Mouse (Mus musculus): ENCODE results near the gene Plekha6.

The Plekha6 gene

GRCm38 (mm10) chr1:133146014-133147009 is 17.7 kb upstream of the Plekha6 start:
- peak; percentile 71 for DNase-seq (ENCODE audit: low read depth)

GRCm38 (mm10) chr1:133147324-133147723 is 16.7 kb upstream of the Plekha6 start:
- no peak for DNase-seq (ENCODE audit: low read depth)

GRCm38 (mm10) chr1:133148122-133148521 is 15.9 kb upstream of the Plekha6 start:
- DNase-seq (ENCODE audit: low read depth): no peak

DNA sequence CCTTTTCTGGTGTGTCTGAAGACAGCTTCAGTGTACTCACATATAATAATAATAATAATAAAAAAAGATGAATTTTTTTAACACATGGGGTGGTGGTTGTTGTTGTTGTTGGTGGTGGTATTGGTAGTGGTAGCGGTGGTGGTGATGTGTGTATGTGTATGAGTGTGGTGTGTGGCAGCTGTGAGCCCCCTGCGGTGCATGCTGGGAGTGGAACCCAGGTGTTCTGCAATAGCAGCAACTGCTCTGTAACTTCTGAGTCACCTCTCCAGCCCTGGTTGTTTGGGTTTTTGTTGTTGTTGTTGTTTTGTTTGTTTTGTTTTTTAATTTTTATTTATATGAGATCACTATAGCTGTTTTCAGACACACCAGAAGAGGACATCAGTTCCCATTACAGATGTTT is 13.5 kb upstream of the Plekha6 start:
- DNase-seq (ENCODE audit: low read depth): no peak

DNA sequence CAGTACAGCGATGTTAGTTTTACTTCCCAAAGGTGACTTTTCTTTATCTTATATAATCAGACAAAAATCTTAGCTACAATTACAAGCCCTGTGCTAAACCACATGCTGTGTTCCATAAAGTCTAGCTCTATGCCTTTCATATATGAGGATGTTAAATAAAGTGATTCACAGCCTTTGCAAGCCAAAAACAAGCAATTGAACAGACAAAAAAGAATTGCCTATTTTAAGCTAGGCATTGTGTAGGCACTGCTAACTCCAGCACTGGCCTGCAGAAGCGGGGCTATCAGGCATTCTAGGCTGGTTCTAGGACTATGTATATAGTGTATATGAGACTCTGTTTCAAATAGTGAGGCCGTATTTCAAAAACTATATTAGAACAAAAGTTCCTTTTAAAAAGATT is 11.8 kb upstream of the Plekha6 start:
- DNase-seq (ENCODE audit: low read depth): no peak

DNA sequence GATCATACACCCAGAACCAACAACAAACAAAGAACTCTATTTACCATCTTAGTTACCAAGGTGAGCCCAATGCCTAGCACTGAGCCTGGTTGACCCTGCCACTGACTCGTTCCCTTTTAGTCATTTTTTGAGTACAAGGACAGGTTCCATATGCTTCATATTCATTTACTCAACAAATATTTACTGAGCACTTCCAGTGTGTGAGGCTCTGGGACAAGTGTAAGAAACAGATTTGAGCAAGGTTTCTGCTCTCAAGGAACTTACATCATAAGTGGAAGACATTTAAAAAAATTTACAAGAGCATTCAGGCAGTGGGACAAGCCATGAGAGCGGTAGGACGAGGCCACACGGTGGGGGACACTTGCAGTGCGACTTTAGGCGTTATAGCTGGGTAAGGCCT is 8.7 kb upstream of the Plekha6 start:
- no peak for DNase-seq (ENCODE audit: low read depth)

GRCm38 (mm10) chr1:133159128-133159564 is 4.9 kb upstream of the Plekha6 start:
- DNase-seq (ENCODE audit: low read depth): peak; percentile 45

DNA sequence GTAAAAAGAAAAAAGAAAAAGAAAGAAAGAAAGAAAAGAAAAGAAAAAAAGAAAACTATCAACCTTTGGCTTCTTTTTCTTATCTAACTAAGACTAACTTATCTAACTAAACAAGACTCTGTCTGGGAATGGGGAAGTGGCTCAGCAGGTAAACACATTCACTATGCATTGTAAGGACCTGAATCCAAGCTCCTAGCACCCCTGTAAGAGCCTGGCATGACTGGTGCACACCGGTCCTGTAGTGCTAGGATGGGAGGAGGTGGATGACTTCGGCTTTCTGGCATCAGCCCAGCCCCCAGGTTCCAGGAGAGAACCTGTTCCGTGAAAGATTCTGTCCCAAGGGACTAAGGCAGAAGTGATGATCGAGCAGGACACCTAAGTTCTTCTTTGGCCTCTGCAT is 2.5 kb upstream of the Plekha6 start:
- no peak for DNase-seq (ENCODE audit: low read depth)

GRCm38 (mm10) chr1:133162046-133162445 is 2.0 kb upstream of the Plekha6 start:
- no peak for DNase-seq (ENCODE audit: low read depth)

GRCm38 (mm10) chr1:133162981-133163380 is 1.0 kb upstream of the Plekha6 start:
- DNase-seq (ENCODE audit: low read depth): no peak

DNA sequence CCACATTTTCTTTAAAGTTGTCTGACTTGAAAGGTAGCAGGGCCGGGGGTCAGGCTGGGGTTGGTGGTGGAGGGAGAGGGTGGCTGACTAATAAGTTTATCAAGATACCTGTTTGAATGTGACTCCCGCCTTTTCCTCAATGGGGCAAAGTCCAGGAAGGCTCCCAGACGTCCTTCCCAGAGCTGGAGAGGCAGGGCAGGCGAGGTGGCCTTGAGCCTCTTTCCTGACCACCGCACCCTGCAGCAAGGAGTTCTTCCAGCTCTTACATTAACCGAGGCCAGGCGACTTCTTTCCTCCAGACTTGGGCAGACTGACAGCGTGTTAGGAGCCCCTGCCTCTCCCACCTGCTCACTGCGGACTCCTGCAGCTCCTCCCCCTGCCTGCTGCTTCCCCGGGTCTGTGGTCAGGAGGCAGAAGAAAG is 591 bp downstream of the Plekha6 start:
- no peak for DNase-seq (ENCODE audit: low read depth)

DNA sequence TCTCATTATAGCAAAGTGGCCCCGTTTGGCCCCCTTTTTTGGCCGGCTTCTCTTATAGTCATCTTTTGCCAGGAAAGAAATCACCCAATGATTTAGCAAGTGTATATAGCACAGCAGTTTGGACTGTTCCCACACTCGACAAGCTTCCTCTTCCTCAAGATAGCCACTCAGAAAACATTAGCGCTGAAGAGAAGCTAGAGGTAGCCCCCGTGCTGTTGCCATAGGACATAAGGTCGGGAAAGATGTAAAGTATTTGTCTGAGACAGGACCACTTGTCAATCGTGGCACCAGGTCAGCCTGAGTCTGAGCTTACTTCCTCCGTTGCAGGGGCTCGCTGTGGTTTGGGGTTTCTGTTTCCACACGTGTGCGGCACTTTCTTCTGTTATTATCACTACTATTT is 1.1 kb downstream of the Plekha6 start:
- DNase-seq (ENCODE audit: low read depth): no peak

- DNase-seq (ENCODE audit: low read depth): no peak
Measured at GRCm38 (mm10) chr1:133168318-133169060, 4.5 kb downstream of the Plekha6 start.

GRCm38 (mm10) chr1:133170196-133170595 is 6.2 kb downstream of the Plekha6 start:
- DNase-seq (ENCODE audit: low read depth): no peak

- no peak for DNase-seq (ENCODE audit: low read depth)
Measured at GRCm38 (mm10) chr1:133171357-133171756, 7.3 kb downstream of the Plekha6 start.

GRCm38 (mm10) chr1:133175150-133175549 is 11.1 kb downstream of the Plekha6 start:
- DNase-seq (ENCODE audit: low read depth): no peak

- DNase-seq (ENCODE audit: low read depth): peak; percentile 67
Measured at GRCm38 (mm10) chr1:133177480-133178172, 13.6 kb downstream of the Plekha6 start.

DNA sequence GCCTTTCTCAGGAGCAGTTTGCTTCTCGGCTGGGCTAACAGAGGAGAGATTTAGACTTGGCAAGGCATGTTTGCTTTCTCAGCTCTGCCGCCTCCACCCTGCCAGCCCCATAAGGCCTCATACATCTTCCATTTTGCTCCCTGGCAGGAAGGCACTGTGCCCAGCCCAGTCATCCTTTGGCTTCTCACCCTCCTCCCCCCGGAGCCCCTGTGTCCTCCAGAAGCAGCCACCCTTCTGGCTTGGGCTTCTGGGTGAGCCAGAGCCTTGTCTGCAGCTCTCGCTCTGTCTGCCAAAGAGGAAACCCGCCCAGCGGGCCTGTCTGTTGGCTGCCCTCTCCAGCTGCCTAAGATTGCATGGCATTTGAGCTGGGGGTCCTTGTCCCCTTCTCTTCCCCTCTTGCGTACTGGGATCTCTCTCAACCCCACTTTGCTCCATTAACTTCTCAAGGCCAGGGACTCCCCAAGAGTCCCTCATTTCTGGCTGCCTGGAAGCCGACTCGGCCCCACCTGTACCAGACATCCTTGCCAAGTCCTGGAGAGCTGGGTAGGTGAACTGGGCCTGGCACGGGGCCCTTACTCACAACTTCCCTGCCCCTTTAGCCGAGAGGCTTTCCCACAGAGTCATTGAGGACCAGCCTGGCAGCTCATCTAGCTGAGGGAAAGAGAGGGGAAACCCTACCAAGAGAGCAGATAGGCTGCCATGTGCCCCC is 14.9 kb downstream of the Plekha6 start:
- DNase-seq (ENCODE audit: low read depth): no peak

DNA sequence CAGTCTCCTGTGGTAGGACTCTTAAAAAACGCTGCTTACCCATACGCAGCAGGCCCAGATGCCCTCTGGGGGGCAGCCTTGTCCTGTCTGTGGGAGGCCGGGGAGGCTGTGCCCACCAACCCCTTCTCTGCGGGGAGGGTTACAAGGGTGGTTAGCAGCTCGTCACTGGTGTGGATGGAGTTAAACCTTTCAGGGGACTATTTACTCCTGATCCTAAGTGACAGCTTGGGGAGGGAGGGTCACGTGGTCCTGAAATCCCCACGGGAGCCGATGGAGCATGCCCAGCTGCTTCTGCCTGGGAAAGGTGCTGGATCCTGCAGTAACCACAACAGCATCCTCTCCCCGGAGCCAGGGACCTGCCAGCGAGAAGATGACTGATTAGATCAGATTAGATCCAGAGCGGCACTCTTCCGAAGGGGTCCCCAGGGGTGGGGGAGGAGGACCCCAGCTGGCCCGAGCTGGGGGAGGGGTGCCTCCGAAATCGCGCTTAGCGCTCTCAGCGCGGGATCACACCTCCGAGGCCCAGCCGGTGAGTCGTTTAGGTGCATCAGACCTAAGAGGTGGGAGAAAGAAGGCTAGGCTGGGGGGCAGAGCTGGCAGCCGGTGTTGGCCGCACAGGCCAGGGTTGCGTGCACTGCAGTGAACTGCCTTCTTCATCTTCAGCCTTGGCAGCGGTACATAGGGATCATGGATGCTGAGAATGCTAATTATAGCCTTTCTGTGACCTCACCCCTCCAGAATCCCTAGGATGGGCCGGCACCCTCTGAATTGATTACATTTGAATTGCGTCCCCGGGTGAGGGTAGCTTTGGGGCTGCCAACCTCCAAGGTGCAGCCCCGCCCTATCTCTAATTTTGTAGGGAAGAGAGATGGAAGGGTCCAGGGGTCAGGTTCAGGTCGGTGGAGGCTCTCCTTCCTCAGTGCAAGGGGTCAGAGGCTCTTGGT is 17.3 kb downstream of the Plekha6 start:
- DNase-seq (ENCODE audit: low read depth): no peak

GRCm38 (mm10) chr1:133182016-133182705 is 18.2 kb downstream of the Plekha6 start:
- DNase-seq (ENCODE audit: low read depth): no peak
